ENCODE assay signal across 12 mouse cellular contexts in genomic region chr8:61639008-61639407, GRCm38 (mm10).
DNase-seq lines count a peak whose midpoint lies in the region; ATAC-seq lines count a peak whose summit lies in the region.
"Had no signal": no experiment of that assay in that cellular context is flagged by ENCODE, and none has a peak within 500 bp of the region (broad histone marks: within the 10 kb centered on the region; RNA-seq: fewer than 3 reads in every experiment).

No protein-coding gene starts in this region.

- H3K9me3 ChIP-seq in heart, embryonic 10.5 days, result no peaks in the 10 kb centered on the region
- no peaks in the 10 kb centered on the region for H3K9me3 ChIP-seq in neural tube, embryonic 11.5 days (ENCODE audit: control insufficient read depth, low read length)
- H3K9me3 ChIP-seq: liver, embryonic 15.5 days had no signal

- no peak overlapping the region for H3K4me2 ChIP-seq in neural tube, embryonic 11.5 days (ENCODE audit: low read depth)
- H3K4me2 ChIP-seq: liver, embryonic 15.5 days had no signal

- 62% methylated on average over 3 of the region's 3 CpGs for WGBS in heart, embryonic 10.5 days
- WGBS in neural tube, embryonic 11.5 days, result 53% methylated on average over 3 of the region's 3 CpGs

- DNase-seq in heart, embryonic 10.5 days (ENCODE audit: low spot score), result no peak
- no peak for DNase-seq in heart, adult 8-10 months (ENCODE audit: low spot score)
- DNase-seq in kidney, postnatal 4 days, result peak; percentile 33 to 51
- no peak for DNase-seq in kidney, postnatal 25 days
- peak; percentile 46 for DNase-seq in embryo, embryonic 11 days
- DNase-seq in neural tube, embryonic 11.5 days (ENCODE audit: low spot score), result peak; percentile 48
- no peak for DNase-seq in gastrocnemius, postnatal 10 days
- DNase-seq in cerebellum, postnatal 10 days, result no peak
- DNase-seq: cerebellum, adult 11 months; right cerebral cortex, postnatal 14 days; thymus, postnatal 14 days had no signal

- peak overlapping the region; percentile 52; the same call in 1 of the 2 replicates for H3K27ac ChIP-seq in heart, embryonic 10.5 days
- peak overlapping the region; percentile 58 for H3K27ac ChIP-seq in neural tube, embryonic 11.5 days (ENCODE audit: low read depth, low read length)
- H3K27ac ChIP-seq: liver, embryonic 15.5 days had no signal

- H3K4me1 ChIP-seq in heart, embryonic 10.5 days, result peaks cover 8% of the 10 kb centered on the region; the same call in 1 of the 2 replicates
- 0 out of 2 replicates have a peak, but pooled peaks cover 3% of the 10 kb centered on the region for H3K4me1 ChIP-seq in neural tube, embryonic 11.5 days (ENCODE audit: control insufficient read depth, insufficient read depth, low read length)
- H3K4me1 ChIP-seq: liver, embryonic 15.5 days had no signal

- H3K4me3 ChIP-seq in heart, embryonic 10.5 days, result no peak overlapping the region
- H3K4me3 ChIP-seq in neural tube, embryonic 11.5 days (ENCODE audit: low read depth, low read length), result no peak overlapping the region
- H3K4me3 ChIP-seq: liver, embryonic 15.5 days had no signal

- no peak overlapping the region for H3K9ac ChIP-seq in neural tube, embryonic 11.5 days (ENCODE audit: low read length)
- H3K9ac ChIP-seq: liver, embryonic 15.5 days had no signal

- ATAC-seq in neural tube, embryonic 11.5 days (ENCODE audit: insufficient read depth, low FRiP score, low TSS enrichment), result no peak

- H3K36me3 ChIP-seq in heart, embryonic 10.5 days, result peaks cover 7% of the 10 kb centered on the region; the same call in 1 of the 2 replicates
- H3K36me3 ChIP-seq in neural tube, embryonic 11.5 days (ENCODE audit: control insufficient read depth, insufficient read depth, low read length), result no peaks in the 10 kb centered on the region
- H3K36me3 ChIP-seq: liver, embryonic 15.5 days had no signal

- no peaks in the 10 kb centered on the region for H3K27me3 ChIP-seq in heart, embryonic 10.5 days (ENCODE audit: insufficient read depth, poor library complexity, severe bottlenecking)
- no peaks in the 10 kb centered on the region for H3K27me3 ChIP-seq in neural tube, embryonic 11.5 days (ENCODE audit: control insufficient read depth, insufficient read depth, low read length)
- H3K27me3 ChIP-seq: liver, embryonic 15.5 days had no signal

Comparison
In these comparisons a context has a peak if more than half of its experiments do, and no peak if none do; other contexts are left out.
1. DNase-seq: peak in kidney, postnatal 4 days (2 of 2), embryo, embryonic 11 days (single experiment) and neural tube, embryonic 11.5 days (single experiment); none in heart, embryonic 10.5 days (single experiment), heart, adult 8-10 months (single experiment), kidney, postnatal 25 days (0 of 2), gastrocnemius, postnatal 10 days (single experiment) and cerebellum, postnatal 10 days (0 of 2).